In genomic region chr1:177257178-177258033, GRCm38 (mm10) we compare ENCODE assay signal across 8 mouse cellular contexts. TPM values are rescaled to one million over a fixed set of nuclear protein-coding genes. Genes with fewer than 3 reads are reported as not detected.
DNase-seq lines count a peak whose midpoint lies in the region; ATAC-seq and TF ChIP-seq lines count a peak whose summit lies in the region.

No protein-coding gene starts in this region.

- H3K36me3 ChIP-seq in forebrain, embryonic 12.5 days (replicated peaks) = no peaks in the 10 kb centered on the region
- no peaks in the 10 kb centered on the region for H3K36me3 ChIP-seq in heart, postnatal 0 days (replicated peaks; ENCODE audit: control insufficient read depth, insufficient read depth, low read length)
- H3K36me3 ChIP-seq in liver, embryonic 16.5 days (ENCODE audit: control insufficient read depth, insufficient read depth) = no peaks in the 10 kb centered on the region
- no peaks in the 10 kb centered on the region for H3K36me3 ChIP-seq in neural tube, embryonic 13.5 days

- H3K4me2 ChIP-seq in forebrain, embryonic 12.5 days = peak overlapping the region; percentile 88
- peak overlapping the region; percentile 86 for H3K4me2 ChIP-seq in heart, postnatal 0 days (ENCODE audit: low read depth, low read length)
- H3K4me2 ChIP-seq in liver, embryonic 16.5 days (ENCODE audit: low read depth, low read length) = peak overlapping the region; percentile 98
- H3K4me2 ChIP-seq in neural tube, embryonic 13.5 days = peak overlapping the region; percentile 87

- peak; percentile 73 for ATAC-seq in forebrain, embryonic 12.5 days (ENCODE audit: low FRiP score)
- ATAC-seq in heart, postnatal 0 days (ENCODE audit: insufficient read depth, low read depth) = peak; percentile 32; the same call in 1 of the 2 replicates
- no peak for ATAC-seq in liver, embryonic 16.5 days (ENCODE audit: low read depth)
- peak; percentile 80 for ATAC-seq in neural tube, embryonic 13.5 days (ENCODE audit: low read depth)

- peak overlapping the region; percentile 98 for H3K4me3 ChIP-seq in forebrain, embryonic 12.5 days (replicated peaks)
- peak overlapping the region; percentile 97 for H3K4me3 ChIP-seq in heart, postnatal 0 days (ENCODE audit: low read depth, low read length)
- peak overlapping the region; percentile 73 for H3K4me3 ChIP-seq in liver, embryonic 16.5 days (ENCODE audit: low read depth, low read length)
- peak overlapping the region; percentile 75 for H3K4me3 ChIP-seq in neural tube, embryonic 13.5 days

- DNase-seq in CD8-positive naive resting alpha-beta T cell, adult 2 months (ENCODE audit: low read depth in 2 of 2, low spot score in 2 of 2) = peak; percentile 64 to 74
- peak; percentile 49 for DNase-seq in c-Kit-positive CD71-positive TER-119-positive erythroid progenitor cells, embryonic 14.5 days (ENCODE audit: low spot score)
- peak; percentile 57 for DNase-seq in heart, postnatal 0 days (ENCODE audit: low spot score)
- peak; percentile 73 to 83 for DNase-seq in kidney, postnatal 4 days
- peak; percentile 74 for DNase-seq in telencephalon, adult 2 months (ENCODE audit: low read depth, low spot score)

- under 1% methylated on average over 83 of the region's 86 CpGs for WGBS in forebrain, embryonic 12.5 days
- WGBS in heart, postnatal 0 days = under 1% methylated on average over 66 of the region's 86 CpGs
- WGBS in liver, embryonic 16.5 days (ENCODE audit: insufficient replicate concordance) = under 1% methylated on average over 54 of the region's 86 CpGs
- WGBS in neural tube, embryonic 13.5 days = under 1% methylated on average over 60 of the region's 86 CpGs

- H3K9me3 ChIP-seq in forebrain, embryonic 12.5 days = no peaks in the 10 kb centered on the region
- no peaks in the 10 kb centered on the region for H3K9me3 ChIP-seq in heart, postnatal 0 days (replicated peaks; ENCODE audit: control insufficient read depth, low read length)
- H3K9me3 ChIP-seq in liver, embryonic 16.5 days (replicated peaks; ENCODE audit: control insufficient read depth, low read length) = no peaks in the 10 kb centered on the region
- no peaks in the 10 kb centered on the region for H3K9me3 ChIP-seq in neural tube, embryonic 13.5 days

- H3K9ac ChIP-seq in forebrain, embryonic 12.5 days = peak overlapping the region; percentile 100
- peak overlapping the region; percentile 82 for H3K9ac ChIP-seq in heart, postnatal 0 days (replicated peaks; ENCODE audit: low read depth, low read length)
- H3K9ac ChIP-seq in liver, embryonic 16.5 days (ENCODE audit: low read depth, low read length) = peak overlapping the region; percentile 67
- peak overlapping the region; percentile 98 for H3K9ac ChIP-seq in neural tube, embryonic 13.5 days

- peak overlapping the region; percentile 100 for H3K27ac ChIP-seq in forebrain, embryonic 12.5 days
- H3K27ac ChIP-seq in heart, postnatal 0 days (ENCODE audit: low read depth) = peak overlapping the region; percentile 91
- H3K27ac ChIP-seq in liver, embryonic 16.5 days (ENCODE audit: low read length) = peak overlapping the region; percentile 37; the same call in 1 of the 2 replicates
- peak overlapping the region; percentile 100 for H3K27ac ChIP-seq in neural tube, embryonic 13.5 days (replicated peaks)

- peaks cover 17% of the 10 kb centered on the region for H3K4me1 ChIP-seq in forebrain, embryonic 12.5 days
- no peaks in the 10 kb centered on the region for H3K4me1 ChIP-seq in heart, postnatal 0 days (ENCODE audit: control insufficient read depth, insufficient read depth)
- H3K4me1 ChIP-seq in liver, embryonic 16.5 days (ENCODE audit: control insufficient read depth, low read depth, low read length) = peaks cover 5% of the 10 kb centered on the region
- peaks cover 18% of the 10 kb centered on the region for H3K4me1 ChIP-seq in neural tube, embryonic 13.5 days (replicated peaks)

- no peak for TF ChIP-seq EP300 in heart, postnatal 0 days (IDR thresholded peaks at IDR 0.05; ENCODE audit: low read depth)

- H3K27me3 ChIP-seq in forebrain, embryonic 12.5 days = no peaks in the 10 kb centered on the region
- H3K27me3 ChIP-seq in heart, postnatal 0 days (ENCODE audit: control insufficient read depth, insufficient read depth, low read length) = no peaks in the 10 kb centered on the region
- H3K27me3 ChIP-seq in liver, embryonic 16.5 days (ENCODE audit: control insufficient read depth, insufficient read depth, low read depth, low read length) = peaks cover 17% of the 10 kb centered on the region
- H3K27me3 ChIP-seq in neural tube, embryonic 13.5 days = no peaks in the 10 kb centered on the region

- no peak for TF ChIP-seq CTCF in heart, postnatal 0 days (IDR thresholded peaks at IDR 0.05; ENCODE audit: low read depth)

RNA-seq across cellular contexts. Expression of gene Akt3, which starts 0.6 kb away (rescaled TPM):
- 24.5 and 28.0 TPM in 2 replicates for polyA plus RNA-seq in forebrain, embryonic 12.5 days (2016; fragmentation: Nextera tagmentation; extraction: Ambion mirVana)
- 9.9 and 14.9 TPM in 2 replicates for total RNA-seq in heart, postnatal 0 days (2014; rRNA removed; ENCODE audit: low replicate concordance)
- 2.1 and 2.6 TPM in 2 replicates for polyA plus RNA-seq in heart, postnatal 0 days (2015; fragmentation: Nextera tagmentation; extraction: Ambion mirVana)
- polyA plus RNA-seq in liver, embryonic 16.5 days (2015; fragmentation: Nextera tagmentation; extraction: Ambion mirVana) = 0.37 and 0.47 TPM in 2 replicates
- polyA plus RNA-seq in neural tube, embryonic 13.5 days (2015; fragmentation: Nextera tagmentation; extraction: Ambion mirVana) = 19.6 and 20.0 TPM in 2 replicates

Comparison
In these comparisons a context has a peak if more than half of its experiments do, and no peak if none do; other contexts are left out.
1. H3K27ac ChIP-seq: peak in every context shown above with its lines; median percentile 100 in forebrain, embryonic 12.5 days; 100 in neural tube, embryonic 13.5 days; 91 in heart, postnatal 0 days; 37 in liver, embryonic 16.5 days.